Mouse (Mus musculus) midbrain, embryonic 15.5 days (tissue): Measurements from ENCODE around the gene Galnt16. TPM values are rescaled to one million over a fixed set of nuclear protein-coding genes. Genes with fewer than 3 reads are reported as not detected.

Experiments used
- ATAC-seq: fragments of 200-750 bp; cut with Nextera tagmentation; replicated peaks from 2 replicates; pipeline ENCODE4 v1.8.0; 2017; ENCODE audit warnings: moderate TSS enrichment
- H3K27ac ChIP-seq: fragments of 300-500 bp; sonication (generic); 2 replicates; pipeline ENCODE4 v1.5.1; 2015; ENCODE audit warnings: mild to moderate bottlenecking, inconsistent platforms
- H3K27me3 ChIP-seq: fragments of 300-500 bp; sonication (generic); replicated peaks from 2 replicates; pipeline ENCODE4 v1.6.1; 2015; ENCODE audit warnings: inconsistent platforms
- H3K36me3 ChIP-seq: fragments of 300-500 bp; sonication (generic); replicated peaks from 2 replicates; pipeline ENCODE4 v1.6.1; 2015; ENCODE audit warnings: inconsistent platforms
- H3K4me1 ChIP-seq: fragments of 300-500 bp; sonication (generic); 2 replicates; pipeline ENCODE4 v1.6.1; 2015; ENCODE audit warnings: inconsistent platforms
- H3K4me2 ChIP-seq: fragments of 300-500 bp; sonication (generic); 2 replicates; pipeline ENCODE4 v1.6.1; 2015; ENCODE audit warnings: inconsistent platforms, mild to moderate bottlenecking, moderate library complexity
- H3K4me3 ChIP-seq: fragments of 300-500 bp; sonication (generic); 2 replicates; pipeline ENCODE4 v1.5.1; 2015; ENCODE audit warnings: mild to moderate bottlenecking, inconsistent platforms
- H3K9ac ChIP-seq: fragments of 300-500 bp; sonication (generic); 2 replicates; pipeline ENCODE4 v1.6.1; 2015; ENCODE audit warnings: mild to moderate bottlenecking, inconsistent platforms
- H3K9me3 ChIP-seq: fragments of 300-500 bp; sonication (generic); 2 replicates; pipeline ENCODE4 v1.6.1; 2016; ENCODE audit warnings: inconsistent platforms
- WGBS: fragments of 180-500 bp; shearing (Covaris S2); methylation state at CpG from one replicate; pipeline ENCODE4 v1.1.7; 2015; ENCODE audit warnings: mixed read lengths; 5-methylcytosine and 5-hydroxymethylcytosine counted together
- polyA plus RNA-seq: library from polyadenylated mRNA; unstranded; fragments of >200 nt; fragmentation: Nextera tagmentation; extraction: Ambion mirVana; gene quantifications from 2 replicates; pipeline ENCODE4 v1.2.1, GENCODE M21; 2015

Galnt16 gene
- polyA plus RNA-seq, 1 experiment from 2014 or later = 42.4 TPM

GRCm38 (mm10) chr12:80518757-80519620 is 912 bp downstream of the Galnt16 start:
- peak; percentile 90 for ATAC-seq
- H3K9me3 ChIP-seq = no peaks in the 10 kb centered on the region
- peak overlapping the region; percentile 91 for H3K27ac ChIP-seq
- H3K4me2 ChIP-seq = peak overlapping the region; percentile 88
- peaks cover 8% of the 10 kb centered on the region for H3K27me3 ChIP-seq
- whole genome bisulfite sequencing = under 1% methylated on average over 87 of the region's 90 CpGs
- H3K9ac ChIP-seq = peak overlapping the region; percentile 77
- H3K4me1 ChIP-seq = peaks cover 36% of the 10 kb centered on the region
- H3K36me3 ChIP-seq = no peaks in the 10 kb centered on the region
- peak overlapping the region; percentile 66 for H3K4me3 ChIP-seq

GRCm38 (mm10) chr12:80519621-80520332 is 1.7 kb downstream of the Galnt16 start:
- Histone ChIP-seq H3K9ac (peak overlapping the region; percentile 77), H3K27me3 (peaks cover 8% of the 10 kb centered on the region), H3K36me3 (no peaks in the 10 kb centered on the region), H3K4me1 (peaks cover 42% of the 10 kb centered on the region), H3K4me3 (peak overlapping the region; percentile 66), H3K9me3 (no peaks in the 10 kb centered on the region), H3K4me2 (peak overlapping the region; percentile 88), H3K27ac (peak overlapping the region; percentile 91)
- under 1% methylated on average over 43 of the region's 43 CpGs for WGBS
- peak; percentile 31 for ATAC-seq

GRCm38 (mm10) chr12:80522006-80522405 is 3.9 kb downstream of the Galnt16 start:
- Histone ChIP-seq H3K27ac (no peak overlapping the region), H3K4me1 (peaks cover 57% of the 10 kb centered on the region), H3K9me3 (no peaks in the 10 kb centered on the region), H3K9ac (no peak overlapping the region), H3K4me3 (no peak overlapping the region), H3K36me3 (no peaks in the 10 kb centered on the region), H3K4me2 (no peak overlapping the region), H3K27me3 (peaks cover 3% of the 10 kb centered on the region)
- no peak for ATAC-seq
- WGBS = 59% methylated on average over 3 of the region's 3 CpGs

- H3K27me3 ChIP-seq = no peaks in the 10 kb centered on the region
- H3K27ac ChIP-seq = no peak overlapping the region
- 24% methylated on average over 12 of the region's 12 CpGs for WGBS
- peaks cover 56% of the 10 kb centered on the region for H3K4me1 ChIP-seq
- no peak overlapping the region for H3K9ac ChIP-seq
- no peak overlapping the region for H3K4me2 ChIP-seq
- H3K9me3 ChIP-seq = no peaks in the 10 kb centered on the region
- H3K4me3 ChIP-seq = no peak overlapping the region
- no peak for ATAC-seq
- no peaks in the 10 kb centered on the region for H3K36me3 ChIP-seq
These were observed 6.3 kb downstream of the Galnt16 start for GRCm38 (mm10) chr12:80524276-80524921.

GRCm38 (mm10) chr12:80525513-80525912 is 7.4 kb downstream of the Galnt16 start:
- Histone ChIP-seq H3K27me3 (no peaks in the 10 kb centered on the region), H3K27ac (no peak overlapping the region), H3K4me1 (peaks cover 47% of the 10 kb centered on the region), H3K4me3 (no peak overlapping the region), H3K9me3 (no peaks in the 10 kb centered on the region), H3K4me2 (no peak overlapping the region), H3K9ac (no peak overlapping the region), H3K36me3 (no peaks in the 10 kb centered on the region)
- 7% methylated on average over 7 of the region's 7 CpGs for WGBS
- ATAC-seq = no peak; the same call in 1 of the 2 replicates

GRCm38 (mm10) chr12:80526511-80526910 is 8.4 kb downstream of the Galnt16 start:
- no peak overlapping the region for H3K27ac ChIP-seq
- no peaks in the 10 kb centered on the region for H3K27me3 ChIP-seq
- H3K36me3 ChIP-seq = no peaks in the 10 kb centered on the region
- no peak overlapping the region for H3K4me2 ChIP-seq
- H3K9me3 ChIP-seq = no peaks in the 10 kb centered on the region
- no peak for ATAC-seq
- H3K4me1 ChIP-seq = peaks cover 39% of the 10 kb centered on the region
- WGBS = 73% methylated on average over 2 of the region's 2 CpGs
- no peak overlapping the region for H3K9ac ChIP-seq
- no peak overlapping the region for H3K4me3 ChIP-seq

- ATAC-seq = peak; percentile 51
- 67% methylated on average over 5 of the region's 5 CpGs for WGBS
- Histone ChIP-seq H3K27ac (peak overlapping the region; percentile 53), H3K4me2 (no peak overlapping the region), H3K9me3 (no peaks in the 10 kb centered on the region), H3K27me3 (no peaks in the 10 kb centered on the region), H3K36me3 (no peaks in the 10 kb centered on the region), H3K4me3 (no peak overlapping the region), H3K9ac (no peak overlapping the region), H3K4me1 (peaks cover 37% of the 10 kb centered on the region)
These were observed 9.8 kb downstream of the Galnt16 start for GRCm38 (mm10) chr12:80527727-80528389.

GRCm38 (mm10) chr12:80530052-80530451 is 12.0 kb downstream of the Galnt16 start:
- no peak overlapping the region for H3K9ac ChIP-seq
- H3K4me3 ChIP-seq = no peak overlapping the region
- H3K36me3 ChIP-seq = no peaks in the 10 kb centered on the region
- no peak overlapping the region for H3K4me2 ChIP-seq
- no peak for ATAC-seq
- no peaks in the 10 kb centered on the region for H3K27me3 ChIP-seq
- H3K27ac ChIP-seq = no peak overlapping the region
- peaks cover 27% of the 10 kb centered on the region for H3K4me1 ChIP-seq
- no peaks in the 10 kb centered on the region for H3K9me3 ChIP-seq
- WGBS = 64% methylated on average over 2 of the region's 2 CpGs

- Histone ChIP-seq H3K4me2 (no peak overlapping the region), H3K36me3 (no peaks in the 10 kb centered on the region), H3K4me1 (peaks cover 22% of the 10 kb centered on the region), H3K27me3 (no peaks in the 10 kb centered on the region), H3K9ac (no peak overlapping the region), H3K4me3 (no peak overlapping the region), H3K9me3 (no peaks in the 10 kb centered on the region), H3K27ac (no peak overlapping the region)
- ATAC-seq = no peak
- 74% methylated on average over 6 of the region's 6 CpGs for WGBS
These were observed 12.6 kb downstream of the Galnt16 start for GRCm38 (mm10) chr12:80530630-80531029.

- Histone ChIP-seq H3K36me3 (no peaks in the 10 kb centered on the region), H3K27me3 (no peaks in the 10 kb centered on the region), H3K4me3 (no peak overlapping the region), H3K4me1 (peaks cover 14% of the 10 kb centered on the region), H3K9me3 (no peaks in the 10 kb centered on the region), H3K9ac (no peak overlapping the region), H3K4me2 (no peak overlapping the region), H3K27ac (no peak overlapping the region)
- ATAC-seq = no peak
- 89% methylated on average over 10 of the region's 10 CpGs for whole genome bisulfite sequencing
These were observed 13.5 kb downstream of the Galnt16 start for GRCm38 (mm10) chr12:80531585-80531984.

GRCm38 (mm10) chr12:80533876-80534275 is 15.8 kb downstream of the Galnt16 start:
- Histone ChIP-seq H3K9me3 (no peaks in the 10 kb centered on the region), H3K4me2 (no peak overlapping the region), H3K4me3 (no peak overlapping the region), H3K4me1 (no peaks in the 10 kb centered on the region), H3K27me3 (no peaks in the 10 kb centered on the region), H3K27ac (no peak overlapping the region), H3K9ac (no peak overlapping the region), H3K36me3 (no peaks in the 10 kb centered on the region)
- no peak for ATAC-seq
- WGBS = 76% methylated on average over 2 of the region's 2 CpGs

GRCm38 (mm10) chr12:80537313-80537712 is 19.2 kb downstream of the Galnt16 start:
- Histone ChIP-seq H3K4me1 (no peaks in the 10 kb centered on the region), H3K9ac (no peak overlapping the region), H3K27ac (no peak overlapping the region), H3K4me2 (no peak overlapping the region), H3K36me3 (no peaks in the 10 kb centered on the region), H3K27me3 (no peaks in the 10 kb centered on the region), H3K4me3 (no peak overlapping the region), H3K9me3 (no peaks in the 10 kb centered on the region)
- WGBS = 91% methylated on average over 2 of the region's 2 CpGs
- ATAC-seq = no peak
